Mouse (Mus musculus): Measurements from ENCODE around the gene Syt3.

Syt3 gene

DNA sequence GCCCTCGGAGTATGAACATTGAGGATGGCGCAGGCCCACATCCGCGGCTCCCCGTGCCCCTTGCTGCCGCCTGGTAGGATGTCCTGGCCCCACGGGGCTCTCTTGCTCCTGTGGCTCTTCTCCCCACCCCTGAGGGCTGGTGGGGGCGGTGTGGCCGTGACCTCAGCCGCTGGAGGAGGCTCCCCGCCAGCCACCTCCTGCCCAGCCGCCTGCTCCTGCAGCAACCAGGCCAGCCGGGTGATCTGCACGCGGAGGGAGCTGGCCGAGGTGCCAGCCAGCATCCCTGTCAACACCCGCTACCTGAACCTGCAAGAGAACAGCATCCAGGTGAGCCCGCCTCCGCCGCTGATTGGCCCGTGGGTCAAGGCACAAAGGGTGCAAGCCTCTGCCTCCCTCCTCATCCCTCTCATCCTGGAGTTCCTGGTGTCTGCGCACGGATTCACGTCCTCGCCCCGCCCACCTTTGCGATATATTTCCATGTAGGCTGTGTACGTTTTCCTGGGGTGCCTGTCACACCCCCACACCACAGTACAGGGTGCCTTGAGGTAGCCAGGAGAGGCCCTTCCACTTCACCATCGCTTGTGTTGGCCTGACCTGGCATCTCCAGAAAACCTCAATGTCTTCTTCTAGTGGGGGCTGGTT is 61.1 kb downstream of the Syt3 start:
- no peak for DNase-seq (ENCODE audit: low spot score in 2 of 2)

GRCm38 (mm10) chr7:44445528-44445923 is 61.6 kb downstream of the Syt3 start:
- DNase-seq (ENCODE audit: low spot score in 2 of 2) = no peak

GRCm38 (mm10) chr7:44446070-44446855 is 62.4 kb downstream of the Syt3 start:
- DNase-seq (ENCODE audit: low spot score in 2 of 2) = no peak
